Mouse (Mus musculus): ENCODE measurements around the gene Ckap5. TPM values are rescaled to one million over a fixed set of nuclear protein-coding genes. Genes with fewer than 3 reads are reported as not detected.
"Not testable (repeated sequence)": the region's sequence is repeated elsewhere in the genome, so short reads cannot be mapped to it uniquely, and the experiment has no call there.

Gene Ckap5
- polyA plus RNA-seq, 1 experiment from 2014 or later = 32.8 TPM

- no peak for ATAC-seq (ENCODE audit: low read depth)
- no peak overlapping the region for H3K4me3 ChIP-seq (ENCODE audit: low read depth, low read length)
- H3K4me1 ChIP-seq (ENCODE audit: control insufficient read depth, low read depth, low read length) = no peaks in the 10 kb centered on the region
- peaks cover 53% of the 10 kb centered on the region for H3K36me3 ChIP-seq (ENCODE audit: control insufficient read depth, insufficient read depth)
- no peak overlapping the region for H3K9ac ChIP-seq (ENCODE audit: low read depth, low read length)
- H3K9me3 ChIP-seq (replicated peaks; ENCODE audit: control insufficient read depth, low read length) = no peaks in the 10 kb centered on the region
- no peak overlapping the region for H3K27ac ChIP-seq (ENCODE audit: low read length)
- 79% methylated on average over 4 of the region's 4 CpGs for WGBS (ENCODE audit: insufficient replicate concordance)
- no peak overlapping the region for H3K4me2 ChIP-seq (ENCODE audit: low read depth, low read length)
- no peaks in the 10 kb centered on the region for H3K27me3 ChIP-seq (ENCODE audit: control insufficient read depth, insufficient read depth, low read depth, low read length)
Observed at GRCm38 (mm10) chr2:91602389-91602788, 75.8 kb downstream of the Ckap5 start.

- not testable (repeated sequence) for H3K27me3 ChIP-seq (ENCODE audit: control insufficient read depth, insufficient read depth, low read depth, low read length); ATAC-seq (ENCODE audit: low read depth); H3K9me3 ChIP-seq (replicated peaks; ENCODE audit: control insufficient read depth, low read length); H3K9ac ChIP-seq (ENCODE audit: low read depth, low read length); H3K4me2 ChIP-seq (ENCODE audit: low read depth, low read length); H3K4me1 ChIP-seq (ENCODE audit: control insufficient read depth, low read depth, low read length); H3K4me3 ChIP-seq (ENCODE audit: low read depth, low read length); H3K27ac ChIP-seq (ENCODE audit: low read length)
- peaks cover 23% of the 10 kb centered on the region for H3K36me3 ChIP-seq (ENCODE audit: control insufficient read depth, insufficient read depth)
Observed at GRCm38 (mm10) chr2:91609370-91609769, 82.8 kb downstream of the Ckap5 start.

GRCm38 (mm10) chr2:91622356-91622755 lies 95.8 kb downstream of the Ckap5 start:
- no peak for ATAC-seq (ENCODE audit: low read depth)
- no peak overlapping the region for H3K4me2 ChIP-seq (ENCODE audit: low read depth, low read length)
- no peaks in the 10 kb centered on the region for H3K27me3 ChIP-seq (ENCODE audit: control insufficient read depth, insufficient read depth, low read depth, low read length)
- H3K9ac ChIP-seq (ENCODE audit: low read depth, low read length) = no peak overlapping the region
- H3K36me3 ChIP-seq (ENCODE audit: control insufficient read depth, insufficient read depth) = peaks cover 38% of the 10 kb centered on the region
- H3K4me3 ChIP-seq (ENCODE audit: low read depth, low read length) = no peak overlapping the region
- H3K4me1 ChIP-seq (ENCODE audit: control insufficient read depth, low read depth, low read length) = no peaks in the 10 kb centered on the region
- 84% methylated on average over 5 of the region's 5 CpGs for WGBS (ENCODE audit: insufficient replicate concordance)
- no peaks in the 10 kb centered on the region for H3K9me3 ChIP-seq (replicated peaks; ENCODE audit: control insufficient read depth, low read length)
- H3K27ac ChIP-seq (ENCODE audit: low read length) = no peak overlapping the region

- not testable (repeated sequence) for H3K27ac ChIP-seq (ENCODE audit: low read length); H3K4me1 ChIP-seq (ENCODE audit: control insufficient read depth, low read depth, low read length); H3K4me2 ChIP-seq (ENCODE audit: low read depth, low read length); H3K9ac ChIP-seq (ENCODE audit: low read depth, low read length); ATAC-seq (ENCODE audit: low read depth); H3K27me3 ChIP-seq (ENCODE audit: control insufficient read depth, insufficient read depth, low read depth, low read length); H3K9me3 ChIP-seq (replicated peaks; ENCODE audit: control insufficient read depth, low read length); H3K4me3 ChIP-seq (ENCODE audit: low read depth, low read length)
- WGBS (ENCODE audit: insufficient replicate concordance) = 83% methylated on average over 7 of the region's 7 CpGs
- peaks cover 32% of the 10 kb centered on the region for H3K36me3 ChIP-seq (ENCODE audit: control insufficient read depth, insufficient read depth)
Observed at GRCm38 (mm10) chr2:91623366-91623765, 96.8 kb downstream of the Ckap5 start.

- Histone ChIP-seq H3K36me3 (ENCODE audit: control insufficient read depth, insufficient read depth) (peaks cover 10% of the 10 kb centered on the region), H3K9me3 (replicated peaks; ENCODE audit: control insufficient read depth, low read length) (no peaks in the 10 kb centered on the region), H3K9ac (ENCODE audit: low read depth, low read length) (no peak overlapping the region), H3K4me3 (ENCODE audit: low read depth, low read length) (no peak overlapping the region), H3K27ac (ENCODE audit: low read length) (no peak overlapping the region), H3K27me3 (ENCODE audit: control insufficient read depth, insufficient read depth, low read depth, low read length) (no peaks in the 10 kb centered on the region), H3K4me1 (ENCODE audit: control insufficient read depth, low read depth, low read length) (no peaks in the 10 kb centered on the region), H3K4me2 (ENCODE audit: low read depth, low read length) (no peak overlapping the region)
- ATAC-seq (ENCODE audit: low read depth) = no peak
- WGBS (ENCODE audit: insufficient replicate concordance) = 61% methylated on average over 5 of the region's 5 CpGs
Observed at GRCm38 (mm10) chr2:91627486-91627885, 100.9 kb downstream of the Ckap5 start.

GRCm38 (mm10) chr2:91628171-91628570 lies 101.6 kb downstream of the Ckap5 start:
- H3K9ac ChIP-seq (ENCODE audit: low read depth, low read length) = no peak overlapping the region
- 0 out of 2 replicates have a peak, but pooled peaks cover 6% of the 10 kb centered on the region for H3K36me3 ChIP-seq (ENCODE audit: control insufficient read depth, insufficient read depth)
- H3K4me3 ChIP-seq (ENCODE audit: low read depth, low read length) = no peak overlapping the region
- no peaks in the 10 kb centered on the region for H3K4me1 ChIP-seq (ENCODE audit: control insufficient read depth, low read depth, low read length)
- H3K4me2 ChIP-seq (ENCODE audit: low read depth, low read length) = no peak overlapping the region
- H3K27me3 ChIP-seq (ENCODE audit: control insufficient read depth, insufficient read depth, low read depth, low read length) = no peaks in the 10 kb centered on the region
- 68% methylated on average over 8 of the region's 8 CpGs for WGBS (ENCODE audit: insufficient replicate concordance)
- H3K9me3 ChIP-seq (replicated peaks; ENCODE audit: control insufficient read depth, low read length) = no peaks in the 10 kb centered on the region
- ATAC-seq (ENCODE audit: low read depth) = no peak
- no peak overlapping the region for H3K27ac ChIP-seq (ENCODE audit: low read length)

GRCm38 (mm10) chr2:91629682-91630081 lies 103.1 kb downstream of the Ckap5 start:
- Histone ChIP-seq H3K9ac (ENCODE audit: low read depth, low read length) (no peak overlapping the region), H3K4me2 (ENCODE audit: low read depth, low read length) (no peak overlapping the region), H3K4me3 (ENCODE audit: low read depth, low read length) (no peak overlapping the region), H3K9me3 (replicated peaks; ENCODE audit: control insufficient read depth, low read length) (no peaks in the 10 kb centered on the region), H3K4me1 (ENCODE audit: control insufficient read depth, low read depth, low read length) (peaks cover 4% of the 10 kb centered on the region), H3K36me3 (ENCODE audit: control insufficient read depth, insufficient read depth) (no peaks in the 10 kb centered on the region), H3K27me3 (ENCODE audit: control insufficient read depth, insufficient read depth, low read depth, low read length) (no peaks in the 10 kb centered on the region), H3K27ac (ENCODE audit: low read length) (no peak overlapping the region)
- ATAC-seq (ENCODE audit: low read depth) = no peak
- 77% methylated on average over 18 of the region's 18 CpGs for WGBS (ENCODE audit: insufficient replicate concordance)

- no peaks in the 10 kb centered on the region for H3K27me3 ChIP-seq (ENCODE audit: control insufficient read depth, insufficient read depth, low read depth, low read length)
- ATAC-seq (ENCODE audit: low read depth) = no peak
- H3K4me2 ChIP-seq (ENCODE audit: low read depth, low read length) = no peak overlapping the region
- H3K4me1 ChIP-seq (ENCODE audit: control insufficient read depth, low read depth, low read length) = peaks cover 11% of the 10 kb centered on the region
- no peak overlapping the region for H3K4me3 ChIP-seq (ENCODE audit: low read depth, low read length)
- H3K9me3 ChIP-seq (replicated peaks; ENCODE audit: control insufficient read depth, low read length) = no peaks in the 10 kb centered on the region
- H3K27ac ChIP-seq (ENCODE audit: low read length) = no peak overlapping the region
- no peaks in the 10 kb centered on the region for H3K36me3 ChIP-seq (ENCODE audit: control insufficient read depth, insufficient read depth)
- WGBS (ENCODE audit: insufficient replicate concordance) = 79% methylated on average over 12 of the region's 12 CpGs
- H3K9ac ChIP-seq (ENCODE audit: low read depth, low read length) = no peak overlapping the region
Observed at GRCm38 (mm10) chr2:91630384-91630783, 103.8 kb downstream of the Ckap5 start.

- no peak overlapping the region for H3K4me3 ChIP-seq (ENCODE audit: low read depth, low read length)
- H3K4me1 ChIP-seq (ENCODE audit: control insufficient read depth, low read depth, low read length) = peaks cover 21% of the 10 kb centered on the region
- no peaks in the 10 kb centered on the region for H3K9me3 ChIP-seq (replicated peaks; ENCODE audit: control insufficient read depth, low read length)
- ATAC-seq (ENCODE audit: low read depth) = no peak
- 66% methylated on average over 5 of the region's 5 CpGs for WGBS (ENCODE audit: insufficient replicate concordance)
- no peak overlapping the region for H3K27ac ChIP-seq (ENCODE audit: low read length)
- no peaks in the 10 kb centered on the region for H3K27me3 ChIP-seq (ENCODE audit: control insufficient read depth, insufficient read depth, low read depth, low read length)
- no peak overlapping the region for H3K4me2 ChIP-seq (ENCODE audit: low read depth, low read length)
- no peak overlapping the region for H3K9ac ChIP-seq (ENCODE audit: low read depth, low read length)
- no peaks in the 10 kb centered on the region for H3K36me3 ChIP-seq (ENCODE audit: control insufficient read depth, insufficient read depth)
Observed at GRCm38 (mm10) chr2:91631826-91632225, 105.3 kb downstream of the Ckap5 start.

GRCm38 (mm10) chr2:91632316-91632715 lies 105.8 kb downstream of the Ckap5 start:
- no peak for ATAC-seq (ENCODE audit: low read depth)
- no peak overlapping the region for H3K4me2 ChIP-seq (ENCODE audit: low read depth, low read length)
- H3K36me3 ChIP-seq (ENCODE audit: control insufficient read depth, insufficient read depth) = no peaks in the 10 kb centered on the region
- H3K4me3 ChIP-seq (ENCODE audit: low read depth, low read length) = no peak overlapping the region
- H3K9me3 ChIP-seq (replicated peaks; ENCODE audit: control insufficient read depth, low read length) = no peaks in the 10 kb centered on the region
- peaks cover 21% of the 10 kb centered on the region for H3K4me1 ChIP-seq (ENCODE audit: control insufficient read depth, low read depth, low read length)
- H3K9ac ChIP-seq (ENCODE audit: low read depth, low read length) = no peak overlapping the region
- WGBS (ENCODE audit: insufficient replicate concordance) = 67% methylated on average over 5 of the region's 5 CpGs
- H3K27me3 ChIP-seq (ENCODE audit: control insufficient read depth, insufficient read depth, low read depth, low read length) = no peaks in the 10 kb centered on the region
- no peak overlapping the region for H3K27ac ChIP-seq (ENCODE audit: low read length)
